Mouse (Mus musculus) CH12.LX (cell line): ENCODE results near the gene Tph1. TPM values are rescaled to one million over a fixed set of nuclear protein-coding genes. Genes with fewer than 3 reads are reported as not detected.

Experiments used
- DNase-seq: peaks from one replicate; pipeline ENCODE4 v3.0.0-alpha.2; 2013; ENCODE audit errors: extremely low read depth
- H3K27ac ChIP-seq: 2 replicates; pipeline ENCODE4 v1.5.1; 2012; ENCODE audit warnings: low read depth, mild to moderate bottlenecking, control low read depth, moderate library complexity; ENCODE audit not compliant: insufficient read depth
- H3K27me3 ChIP-seq: replicated peaks from 2 replicates; pipeline ENCODE3; 2012; ENCODE audit warnings: inconsistent platforms
- H3K36me3 ChIP-seq, 2 experiments: replicated peaks in 1 of 2; 2 replicates each; pipeline versions ENCODE3 to v1.6.1; 2012; ENCODE audit warnings: inconsistent platforms in 1 of 2, low read length in 1 of 2, mild to moderate bottlenecking in 1 of 2, mixed read lengths in 1 of 2, moderate library complexity in 1 of 2; ENCODE audit not compliant: control insufficient read depth in 1 of 2, insufficient read depth in 1 of 2
- H3K4me1 ChIP-seq, 2 experiments: 2 replicates each; pipeline ENCODE4 v1.6.1; 2012; ENCODE audit warnings: inconsistent platforms in 1 of 2, moderate library complexity in 1 of 2; ENCODE audit not compliant: insufficient read depth in 2 of 2, control insufficient read depth in 1 of 2
- H3K4me2 ChIP-seq: 2 replicates; pipeline ENCODE4 v1.6.1; 2012; ENCODE audit warnings: low read depth, mild to moderate bottlenecking, control low read depth; ENCODE audit not compliant: poor library complexity, insufficient read depth, severe bottlenecking
- H3K4me3 ChIP-seq, 3 experiments: fragments of 150-350 bp in 1 of 3; sonication (generic) in 1 of 3; replicated peaks in 1 of 3; 2 replicates each; pipeline versions ENCODE3 to v1.5.1; 2011 to 2012; ENCODE audit warnings: low read depth in 2 of 3, low read length in 2 of 3, mild to moderate bottlenecking in 2 of 3, moderate library complexity in 2 of 3, control low read depth in 1 of 3, improper control_type of control experiment in 1 of 3, inconsistent platforms in 1 of 3, mixed read lengths in 1 of 3; ENCODE audit not compliant: poor library complexity in 1 of 3
- H3K79me2 ChIP-seq: replicated peaks from 2 replicates; pipeline ENCODE4 v1.6.1; 2012; ENCODE audit warnings: mild to moderate bottlenecking, moderate library complexity; ENCODE audit not compliant: control insufficient read depth, poor library complexity, insufficient read depth, severe bottlenecking; ENCODE audit errors: extremely low read depth
- H3K9ac ChIP-seq: 2 replicates; pipeline ENCODE4 v1.6.1; 2012; ENCODE audit warnings: low read depth, mild to moderate bottlenecking, control low read depth, moderate library complexity; ENCODE audit not compliant: insufficient read depth
- H3K9me3 ChIP-seq: replicated peaks from 2 replicates; pipeline ENCODE3; 2012; ENCODE audit warnings: low read length, inconsistent platforms, mixed read lengths
- BHLHE40 ChIP-seq: IDR thresholded peaks from 2 replicates; pipeline ENCODE4 v1.6.1; 2011; ENCODE audit warnings: mild to moderate bottlenecking, low read depth, low read length, improper control_type of control experiment
- CHD1 ChIP-seq: IDR thresholded peaks from 2 replicates; pipeline ENCODE4 v1.6.1; 2012; ENCODE audit warnings: low read depth, low read length, improper control_type of control experiment, inconsistent platforms
- CTCF ChIP-seq, 2 experiments: IDR thresholded peaks in 1 of 2; conservative IDR thresholded peaks in 1 of 2; 2 replicates each; pipeline ENCODE4 v1.5.1; 2011 to 2012; ENCODE audit warnings: low read depth in 2 of 2, low read length in 2 of 2, improper control_type of control experiment in 1 of 2, inconsistent platforms in 1 of 2, mild to moderate bottlenecking in 1 of 2, moderate library complexity in 1 of 2
- HCFC1 ChIP-seq: IDR thresholded peaks from 2 replicates; pipeline ENCODE4 v1.6.1; 2012; ENCODE audit warnings: low read depth, mild to moderate bottlenecking, inconsistent platforms, low read length, improper control_type of control experiment
- IRF4 ChIP-seq: IDR thresholded peaks from 2 replicates; pipeline ENCODE4 v1.6.1; 2014; ENCODE audit warnings: low read depth, mild to moderate bottlenecking, inconsistent platforms, low read length, improper control_type of control experiment
- JUN ChIP-seq: IDR thresholded peaks from 2 replicates; pipeline ENCODE4 v1.6.1; 2011; ENCODE audit warnings: low read depth, mild to moderate bottlenecking, low read length, improper control_type of control experiment, moderate library complexity; ENCODE audit not compliant: insufficient read depth
- MEF2A ChIP-seq: IDR thresholded peaks from 2 replicates; pipeline ENCODE4 v1.6.1; 2014; ENCODE audit warnings: low read depth, mild to moderate bottlenecking, inconsistent platforms, low read length, improper control_type of control experiment, borderline replicate concordance
- MYC ChIP-seq: IDR thresholded peaks from 2 replicates; pipeline ENCODE4 v1.6.1; 2011; ENCODE audit warnings: low read depth, mild to moderate bottlenecking, improper control_type of control experiment, low read length
- NELFE ChIP-seq: IDR thresholded peaks from 2 replicates; pipeline ENCODE4 v1.6.1; 2011; ENCODE audit warnings: low read depth, low read length, improper control_type of control experiment
- POLR2A ChIP-seq: IDR thresholded peaks from 2 replicates; pipeline ENCODE4 v1.6.1; 2011; ENCODE audit warnings: low read depth, mild to moderate bottlenecking, improper control_type of control experiment, low read length
- POLR2AphosphoS2 ChIP-seq: IDR thresholded peaks from 2 replicates; pipeline ENCODE4 v1.6.1; 2011; ENCODE audit warnings: low read depth, low read length, improper control_type of control experiment
- RAD21 ChIP-seq: IDR thresholded peaks from 2 replicates; pipeline ENCODE4 v1.6.1; 2011; ENCODE audit warnings: low read depth, mild to moderate bottlenecking, low read length, improper control_type of control experiment, moderate library complexity
- RCOR1 ChIP-seq: conservative IDR thresholded peaks from 2 replicates; pipeline ENCODE4 v1.6.1; 2012; ENCODE audit warnings: low read depth, mild to moderate bottlenecking, inconsistent platforms, low read length, improper control_type of control experiment
- SIN3A ChIP-seq: IDR thresholded peaks from 2 replicates; pipeline ENCODE4 v1.6.1; 2012; ENCODE audit warnings: low read length, improper control_type of control experiment, inconsistent platforms
- SMC3 ChIP-seq: IDR thresholded peaks from 2 replicates; pipeline ENCODE4 v1.6.1; 2011; ENCODE audit warnings: low read depth, low read length, improper control_type of control experiment
- TBP ChIP-seq: conservative IDR thresholded peaks from 2 replicates; pipeline ENCODE4 v1.6.1; 2011; ENCODE audit warnings: low read depth, low read length, improper control_type of control experiment
- UBTF ChIP-seq: IDR thresholded peaks from 2 replicates; pipeline ENCODE4 v1.6.1; 2012; ENCODE audit warnings: low read depth, mild to moderate bottlenecking, inconsistent platforms, low read length, improper control_type of control experiment, moderate library complexity
- USF1 ChIP-seq: IDR thresholded peaks from 2 replicates; pipeline ENCODE4 v1.6.1; 2014; ENCODE audit warnings: low read depth, mild to moderate bottlenecking, inconsistent platforms, low read length, improper control_type of control experiment
- ZC3H11A ChIP-seq: IDR thresholded peaks from 2 replicates; pipeline ENCODE4 v1.6.1; 2012; ENCODE audit warnings: low read depth, mild to moderate bottlenecking, inconsistent platforms, low read length, improper control_type of control experiment
- ZKSCAN1 ChIP-seq: IDR thresholded peaks from 2 replicates; pipeline ENCODE4 v1.6.1; 2012; ENCODE audit warnings: low read depth, inconsistent platforms, low read length, improper control_type of control experiment, borderline replicate concordance
- ZNF384 ChIP-seq: IDR thresholded peaks from 2 replicates; pipeline ENCODE4 v1.6.1; 2012; ENCODE audit warnings: low read depth, low read length, improper control_type of control experiment, inconsistent platforms
- dilution Hi-C: fragments of 300-500 bp; cut with MboI; formaldehyde crosslinking; loops from 2 replicates; pipeline ENCODE4 v1.14.3; 2020; ENCODE audit warnings: low sequenced_read_pairs; ENCODE audit not compliant: extremely low pct_unique_long_range_greater_than_20kb, extremely low pct_ligation_motif_present
- in situ Hi-C: fragments of 300-500 bp; cut with MboI; formaldehyde crosslinking; loops from 3 replicates; pipeline ENCODE4 v1.14.3; 2019; ENCODE audit warnings: low sequenced_read_pairs, low pct_ligation_motif_present, low pct_unique_long_range_greater_than_20kb, mixed read lengths
- polyA plus RNA-seq: library from polyadenylated mRNA; unstranded; fragments of >175 nt; gene quantifications from 2 replicates; pipeline ENCODE4 v1.2.1, GENCODE M21; 2012; ENCODE audit warnings: low read depth; ENCODE audit not compliant: insufficient read length
- total RNA-seq, 2 experiments: library from RNA; depleted of rRNA; stranded (reverse); fragments of 300-350 nt in 1 of 2; fragments of >200 nt in 1 of 2; gene quantifications; 2 replicates each; pipeline ENCODE4 v1.2.3; 2012 to 2014

Gene Tph1
- total and polyA plus RNA-seq, 3 experiments, result 0.13 TPM; not detected in 2

DNA sequence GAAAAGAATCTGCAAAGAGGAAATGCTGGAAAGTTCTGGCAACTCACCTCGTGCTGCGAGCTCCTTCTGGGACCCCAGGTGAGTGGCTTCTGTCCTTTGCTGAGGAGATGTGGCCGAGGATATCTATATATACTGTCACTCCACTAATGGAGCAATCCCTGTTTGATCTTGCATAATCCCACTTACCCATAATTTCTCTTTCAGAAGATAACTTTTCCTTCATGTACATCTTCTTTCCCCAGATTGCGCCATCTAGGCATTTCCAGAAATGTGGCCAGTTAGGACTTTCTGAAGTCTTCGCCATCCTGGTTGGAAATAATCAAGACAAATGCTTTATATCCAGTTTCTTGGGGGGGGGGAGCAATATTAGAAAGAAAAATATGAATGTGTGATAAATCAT lies 43.3 kb upstream of the Tph1 start, which contains the start of gene Saa3:
Gene Saa3, minus strand, starts transcription at position 101 of the 400 bp plus-strand sequence.
- TF ChIP-seq POLR2AphosphoS2 (no peak), JUN (no peak), ZKSCAN1 (no peak), TBP (no peak), USF1 (no peak), POLR2A (no peak), CHD1 (no peak), UBTF (no peak), MEF2A (no peak)
- Histone ChIP-seq H3K4me3 (no peak within 1 kb of the TSS), H3K9me3 (no peaks in the 10 kb centered on the region)

DNA sequence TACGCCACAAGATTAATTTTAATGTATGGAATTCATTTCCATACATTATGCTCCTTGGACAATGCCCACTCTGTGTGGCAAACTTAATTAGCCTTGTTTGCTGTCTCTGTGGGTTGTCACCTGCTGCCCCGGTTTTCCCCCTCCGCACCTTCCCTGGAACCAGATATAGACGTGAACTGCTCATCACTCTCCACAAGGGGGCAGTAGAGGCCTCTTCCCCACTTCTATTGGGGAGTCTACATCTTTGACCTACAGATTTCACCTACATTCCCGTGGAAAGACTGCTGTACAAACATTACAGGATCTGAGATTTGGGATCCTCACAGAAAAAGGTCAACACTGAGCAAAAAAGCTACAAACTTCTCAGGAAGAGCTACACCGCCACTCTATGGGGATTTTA lies 42.2 kb upstream of the Tph1 start:
- TF ChIP-seq SIN3A, result 0 out of 2 replicates have a peak, but pooled peaks have one; percentile 25
- TF ChIP-seq ZNF384, result peak; percentile 70; the same call in 1 of the 2 replicates
- TF ChIP-seq IRF4, result 0 out of 2 replicates have a peak, but pooled peaks have one; percentile 42
- TF ChIP-seq ZC3H11A, result peak; percentile 67
- TF ChIP-seq MYC, result no peak
- TF ChIP-seq RAD21, result peak; percentile 80
- TF ChIP-seq RCOR1, result no peak
- TF ChIP-seq USF1, result no peak
- peak; percentile 58 to 85 for TF ChIP-seq CTCF (conservative IDR thresholded peaks at IDR 0.05 in 1 of 2, IDR thresholded peaks at IDR 0.05 in 1 of 2; ENCODE audit: low read depth in 2 of 2, low read length in 2 of 2)
- TF ChIP-seq NELFE, result no peak
- TF ChIP-seq BHLHE40, result peak; percentile 32; the same call in 1 of the 2 replicates
- no peak for TF ChIP-seq HCFC1
- peak; percentile 88 for TF ChIP-seq SMC3
- H3K4me3 ChIP-seq, result no peak overlapping the region
- DNase-seq, result peak; percentile 80
- dilution Hi-C loops, result no loop called here
- no peaks in the 10 kb centered on the region for H3K27me3 ChIP-seq
- H3K27ac ChIP-seq, result no peak overlapping the region
- no peaks in the 10 kb centered on the region for H3K36me3 ChIP-seq
- in situ Hi-C loops, result loop anchor here (5.0 kb wide), 1 partner anchor 53 kb away; no protein-coding TSS in a partner anchor
- H3K79me2 ChIP-seq, result 0 out of 2 replicates have a peak, but pooled peaks cover 2% of the 10 kb centered on the region
- H3K9ac ChIP-seq, result no peak overlapping the region
- H3K9me3 ChIP-seq, result no peaks in the 10 kb centered on the region
- H3K4me2 ChIP-seq, result peak overlapping the region; percentile 66
- peaks cover 3 to 24% of the 10 kb centered on the region in 2 experiments; a peak in 3 of 4 replicates for H3K4me1 ChIP-seq

More for the DNA sequence above, 43.3 kb upstream of the Tph1 start, which contains the start of gene Saa3:
- Histone ChIP-seq H3K4me2 (peak within 1 kb of the TSS; percentile 66; the same call in 1 of the 2 replicates), H3K27me3 (no peaks in the 10 kb centered on the region), H3K4me1 (peaks cover 3 to 32% of the 10 kb centered on the region in 2 experiments; a peak in 3 of 4 replicates), H3K27ac (no peak within 1 kb of the TSS), H3K9ac (no peak within 1 kb of the TSS), H3K79me2 (no peaks in the 10 kb centered on the region), H3K36me3 (no peaks in the 10 kb centered on the region)
- DNase-seq, result no peak
- in situ Hi-C loops, result no loop called here
- dilution Hi-C loops, result no loop called here
